Mouse (Mus musculus) stomach, postnatal 0 days (tissue): ENCODE data around the gene Stfa3.

Experiments
- CTCF ChIP-seq: IDR thresholded peaks from 2 replicates; pipeline ENCODE4 v1.5.1; 2016; ENCODE audit warnings: antibody characterized with exemption, low read depth, mild to moderate bottlenecking, moderate library complexity
- EP300 ChIP-seq: optimal IDR thresholded peaks from 2 replicates; pipeline ENCODE3; 2016; ENCODE audit warnings: antibody characterized with exemption

DNA sequence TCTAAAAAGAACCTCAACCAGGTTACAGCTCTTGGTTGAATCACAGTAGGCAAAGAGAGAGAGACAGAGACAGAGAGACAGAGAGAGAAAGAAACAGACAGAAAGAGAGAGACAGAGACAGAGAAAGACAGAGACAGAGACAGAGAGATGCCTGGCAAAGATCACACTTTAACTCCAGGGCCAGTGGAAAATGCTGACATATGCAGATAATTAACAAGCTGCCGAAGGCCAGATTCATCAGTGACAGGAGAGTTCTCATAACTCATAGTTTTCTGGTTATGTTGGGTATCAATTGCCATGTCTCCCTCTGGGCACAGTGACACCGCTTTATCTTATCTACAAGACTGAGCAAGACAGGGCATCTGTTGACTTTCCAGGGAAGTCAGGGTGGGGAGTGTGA lies 12.7 kb upstream of the Stfa3 start:
- no peak for TF ChIP-seq CTCF
- TF ChIP-seq EP300 = no peak
